Mouse (Mus musculus): Measurements from ENCODE around the gene Prkar2b. TPM values are rescaled to one million over a fixed set of nuclear protein-coding genes. Genes with fewer than 3 reads are reported as not detected.

Gene Prkar2b
- total RNA-seq, 4 experiments from 2014 or later, result 3.0 to 3.8 (median 3.4) TPM

GRCm38 (mm10) chr12:31969111-31969510, 92.0 kb downstream of the Prkar2b start:
- no peak for DNase-seq (ENCODE audit: low spot score)

DNA sequence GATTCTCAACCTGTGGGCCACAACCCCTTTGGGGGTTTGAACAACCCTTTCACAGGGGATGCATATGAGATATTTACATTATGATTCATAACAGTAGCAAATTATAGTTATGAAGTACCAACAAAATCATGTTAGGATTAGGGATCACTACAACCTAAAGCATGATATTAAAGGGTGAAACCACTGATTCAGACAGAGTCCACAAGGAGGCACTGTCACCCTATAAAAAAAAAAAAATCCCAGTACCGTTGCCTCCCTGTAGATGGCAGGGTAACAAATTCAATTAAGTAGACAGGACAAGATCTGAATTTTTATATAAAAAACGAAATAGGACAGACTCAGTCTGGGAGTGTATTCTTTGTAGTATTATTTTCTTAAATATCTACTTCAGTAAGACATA, 93.6 kb downstream of the Prkar2b start:
- peak; percentile 67 for DNase-seq (ENCODE audit: low spot score)

DNA sequence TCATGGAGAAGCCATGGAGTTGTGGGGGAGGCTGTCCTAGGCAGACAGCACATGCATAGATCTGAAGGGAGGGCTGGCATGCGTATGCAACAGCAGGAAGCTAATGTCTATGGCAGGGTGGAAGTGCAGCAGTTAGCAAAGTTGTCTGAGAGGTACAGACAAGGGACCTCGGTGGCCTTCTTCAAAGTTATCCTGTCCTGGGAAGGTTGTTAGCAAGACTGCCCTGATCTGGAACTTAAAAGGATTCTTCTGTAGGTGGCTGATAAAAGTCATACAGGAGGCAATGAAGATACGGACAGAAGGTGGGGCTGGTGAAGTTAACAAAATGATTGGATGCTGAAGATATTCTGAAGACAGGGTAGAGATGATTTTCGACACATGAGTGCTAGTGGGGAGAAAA, 94.7 kb downstream of the Prkar2b start:
- DNase-seq (ENCODE audit: low spot score), result no peak

GRCm38 (mm10) chr12:31965517-31966212, 95.4 kb downstream of the Prkar2b start:
- DNase-seq (ENCODE audit: low spot score), result no peak

GRCm38 (mm10) chr12:31964074-31964473, 97.0 kb downstream of the Prkar2b start:
- no peak for DNase-seq (ENCODE audit: low spot score)

- DNase-seq (ENCODE audit: low spot score), result no peak
These were observed 105.3 kb downstream of the Prkar2b start for GRCm38 (mm10) chr12:31955843-31956242.

GRCm38 (mm10) chr12:31950659-31951031, 110.5 kb downstream of the Prkar2b start:
- DNase-seq (ENCODE audit: low spot score), result no peak

DNA sequence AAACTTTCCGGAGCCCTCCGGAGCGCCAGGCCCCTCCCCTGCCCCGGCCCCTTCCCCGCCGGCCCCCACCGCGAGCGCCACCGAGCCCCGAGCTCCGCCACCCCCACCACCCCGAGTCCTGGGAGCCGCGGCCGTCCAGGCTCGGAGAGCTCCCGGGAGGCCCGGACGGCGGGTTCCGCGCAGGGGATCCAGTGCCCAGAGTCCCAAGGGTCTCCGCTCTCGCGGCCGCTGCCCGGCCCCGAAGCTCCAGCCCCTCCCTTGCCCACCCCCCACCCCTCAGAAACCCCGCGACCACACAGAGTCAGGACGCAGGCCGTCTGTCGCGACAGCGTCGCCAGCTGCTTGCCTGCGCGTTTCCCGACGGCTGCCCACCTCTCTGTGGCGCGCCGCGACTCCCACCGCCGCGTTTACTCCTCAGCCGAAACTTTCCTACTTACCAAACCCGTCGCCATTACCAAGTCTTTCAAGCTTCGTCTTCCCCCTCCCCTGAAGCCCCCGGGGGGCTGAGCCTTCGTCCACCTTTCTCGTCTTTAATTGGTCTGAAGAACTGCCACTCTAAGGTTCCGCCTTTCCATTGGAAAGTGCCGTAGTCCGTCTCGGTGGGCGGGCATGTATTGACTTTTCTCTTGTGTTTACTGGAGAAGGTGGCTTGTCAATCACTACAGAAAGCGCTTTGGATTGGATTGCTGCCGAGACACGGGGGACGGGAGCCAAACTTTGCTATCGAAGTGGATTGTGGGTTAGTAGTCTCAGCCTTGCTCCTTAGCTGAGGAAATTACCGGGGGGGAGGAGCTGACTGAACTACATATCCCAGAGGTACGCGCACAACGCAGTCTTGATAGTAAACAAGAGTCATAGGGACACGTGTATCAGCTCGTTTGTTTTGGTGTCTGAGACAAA, 111.1 kb downstream of the Prkar2b start, which contains the start of gene Hbp1:
Gene Hbp1 (minus strand): TSS at position 777 of the 900 bp plus-strand sequence.
- peak; percentile 100 for DNase-seq (ENCODE audit: low spot score)

- peak; percentile 90 for DNase-seq (ENCODE audit: low spot score)
These were observed 111.8 kb downstream of the Prkar2b start for GRCm38 (mm10) chr12:31949193-31949741.

DNA sequence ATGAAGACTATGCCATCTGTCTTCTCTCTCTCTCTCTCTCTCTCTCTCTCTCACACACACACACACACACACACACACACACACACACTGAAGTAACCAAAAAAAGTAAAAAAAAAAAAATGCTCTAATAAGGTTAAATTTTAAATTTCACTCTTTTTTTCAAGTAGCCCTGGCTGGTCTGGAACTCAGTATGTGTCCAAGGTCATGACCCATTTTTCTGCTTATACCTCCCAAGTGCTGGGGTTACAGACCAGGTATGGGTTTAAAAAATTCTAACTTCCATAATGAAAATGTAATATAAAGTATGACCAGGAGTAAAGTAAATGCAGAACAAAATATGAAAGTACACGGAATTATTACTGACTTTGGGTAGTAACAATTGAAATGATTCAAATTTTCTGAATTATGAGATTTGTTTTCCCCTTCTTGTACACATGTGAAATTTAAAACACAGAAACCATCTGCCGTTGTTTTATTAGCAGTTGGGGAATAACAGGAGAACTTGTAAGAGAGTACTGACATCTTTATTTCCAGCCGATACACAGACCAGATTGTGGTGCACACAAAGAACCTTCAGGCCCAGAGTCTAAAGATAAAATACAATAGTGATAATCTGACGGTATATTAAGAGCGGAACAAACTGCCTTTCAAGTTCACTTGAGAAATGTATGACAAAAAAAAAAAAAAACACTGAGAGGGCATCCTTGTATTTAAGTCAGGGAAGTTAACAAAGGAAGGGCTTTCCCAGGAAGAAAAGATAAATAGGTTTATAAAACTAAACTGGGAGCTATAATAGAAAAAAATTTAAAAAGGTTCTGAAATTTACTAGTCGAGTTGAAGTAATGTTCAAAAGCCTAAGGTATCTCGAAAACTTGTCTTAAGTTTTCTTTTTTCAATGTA, 112.7 kb downstream of the Prkar2b start:
- no peak for DNase-seq (ENCODE audit: low spot score)

DNA sequence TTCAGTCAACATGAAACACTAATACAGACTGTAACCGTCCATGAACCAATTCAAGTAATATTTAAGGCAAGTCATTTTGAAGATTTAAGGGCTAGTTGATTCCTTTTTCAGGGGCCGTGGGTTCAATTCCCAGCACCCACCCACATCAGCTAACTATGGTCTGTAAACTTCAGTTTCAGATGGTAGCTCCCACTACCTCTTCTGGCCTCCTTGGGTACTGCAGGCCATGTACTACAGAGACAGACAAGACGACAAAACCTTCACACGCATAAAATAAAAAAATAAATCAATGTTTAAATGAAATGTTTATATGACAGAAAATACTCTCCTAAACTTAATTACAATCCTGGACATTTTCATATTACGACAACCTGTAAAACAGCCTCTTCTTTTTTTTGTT, 113.6 kb downstream of the Prkar2b start:
- no peak for DNase-seq (ENCODE audit: low spot score)

DNA sequence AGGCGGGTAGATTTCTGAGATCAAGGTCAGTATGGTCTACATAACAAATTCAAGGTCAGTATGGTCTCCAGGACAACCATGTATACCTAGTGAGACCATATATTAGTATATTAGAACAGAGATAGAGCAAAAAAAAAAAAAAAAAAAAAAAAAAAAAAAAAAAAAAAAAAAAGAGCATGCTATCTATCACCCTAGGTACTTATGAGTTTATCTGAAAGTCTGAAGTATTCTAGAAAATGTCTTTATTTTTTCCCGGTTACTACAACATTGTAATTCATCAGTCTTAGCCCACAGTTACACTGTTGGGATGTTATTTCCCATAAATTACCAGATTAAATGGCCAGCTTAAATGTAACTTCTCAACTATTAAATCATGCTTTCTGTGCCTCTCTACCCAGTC, 116.7 kb downstream of the Prkar2b start:
- DNase-seq (ENCODE audit: low spot score), result no peak

DNA sequence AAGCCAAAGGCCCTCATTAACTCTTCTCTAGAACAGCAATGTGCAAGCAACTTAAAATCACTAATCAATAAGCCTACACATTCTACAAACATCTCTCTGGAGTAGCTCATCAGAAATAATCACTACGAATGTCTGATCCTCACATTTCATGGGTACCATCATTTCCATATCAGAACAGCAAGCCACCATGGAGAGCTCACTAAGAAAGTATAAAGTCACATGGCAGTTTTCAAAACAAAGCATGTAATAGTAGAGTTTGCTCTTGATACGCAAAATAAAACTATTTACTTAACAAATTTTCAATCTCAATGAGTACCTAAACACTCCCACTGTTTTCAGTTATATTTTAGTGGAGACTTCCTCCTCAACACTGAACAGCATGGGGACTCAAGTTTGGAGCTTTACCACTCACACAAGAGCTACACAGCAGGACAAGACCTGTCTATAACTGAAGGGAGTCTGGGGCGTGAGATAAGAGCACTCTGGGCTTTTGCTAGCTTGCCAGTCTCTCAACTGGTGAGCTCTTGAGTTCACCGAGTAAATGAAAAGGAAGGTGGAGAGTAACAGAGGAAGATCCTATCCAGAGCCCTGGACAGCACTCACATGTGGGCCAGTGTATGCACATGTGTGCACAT, 118.0 kb downstream of the Prkar2b start:
- no peak for DNase-seq (ENCODE audit: low spot score)

DNA sequence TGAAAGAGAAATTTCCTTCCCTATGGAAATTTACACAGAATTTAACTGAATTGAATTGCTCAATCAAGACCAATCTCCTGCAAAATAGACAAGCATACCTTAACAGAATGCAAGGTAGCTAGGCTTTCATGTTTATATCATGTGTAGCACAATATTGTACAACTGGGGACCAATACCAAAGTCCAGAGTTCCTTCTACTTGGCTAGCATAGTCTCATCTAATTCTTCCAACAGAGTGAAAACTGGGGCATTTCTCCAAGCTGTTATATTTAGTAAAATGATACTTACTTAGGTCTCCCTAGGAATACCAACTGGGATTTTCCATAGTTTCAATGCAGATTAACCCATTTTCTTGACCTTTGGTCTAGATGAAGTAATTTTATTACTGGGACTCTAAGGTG, 122.1 kb downstream of the Prkar2b start:
- no peak for DNase-seq (ENCODE audit: low spot score)

DNA sequence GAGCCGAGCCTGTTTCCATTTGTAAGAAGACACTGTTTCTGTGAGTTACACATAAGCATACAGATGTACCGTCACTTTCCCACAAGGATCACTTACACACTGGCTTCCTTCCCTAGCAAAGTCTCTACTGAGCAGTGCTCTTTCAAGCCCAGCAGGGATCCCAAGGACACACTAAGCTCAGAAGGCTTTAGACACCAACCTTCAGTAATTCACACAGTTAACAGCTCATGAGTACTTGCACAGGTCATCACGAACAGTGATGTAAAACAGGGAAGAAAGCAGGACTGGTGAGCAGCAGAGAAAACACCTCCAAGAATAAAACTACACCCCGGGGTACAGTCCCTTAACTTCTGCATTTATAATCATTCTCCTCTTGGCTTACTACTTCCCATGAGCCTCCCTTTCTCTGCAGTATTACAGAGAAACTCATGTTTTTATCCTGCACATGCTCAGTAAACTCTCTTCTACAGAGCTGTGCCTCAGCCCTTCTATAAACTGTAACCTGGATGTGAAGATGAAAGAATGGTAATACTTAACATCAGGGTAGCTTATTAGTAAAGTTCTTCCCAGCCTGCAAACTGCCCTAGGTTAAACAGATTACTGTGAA, 122.6 kb downstream of the Prkar2b start:
- DNase-seq (ENCODE audit: low spot score), result no peak

GRCm38 (mm10) chr12:31937613-31938012, 123.5 kb downstream of the Prkar2b start:
- no peak for DNase-seq (ENCODE audit: low spot score)

GRCm38 (mm10) chr12:31936657-31937300, 124.3 kb downstream of the Prkar2b start:
- no peak for DNase-seq (ENCODE audit: low spot score)

- DNase-seq (ENCODE audit: low spot score), result no peak
These were observed 129.3 kb downstream of the Prkar2b start for GRCm38 (mm10) chr12:31931818-31932217.

DNA sequence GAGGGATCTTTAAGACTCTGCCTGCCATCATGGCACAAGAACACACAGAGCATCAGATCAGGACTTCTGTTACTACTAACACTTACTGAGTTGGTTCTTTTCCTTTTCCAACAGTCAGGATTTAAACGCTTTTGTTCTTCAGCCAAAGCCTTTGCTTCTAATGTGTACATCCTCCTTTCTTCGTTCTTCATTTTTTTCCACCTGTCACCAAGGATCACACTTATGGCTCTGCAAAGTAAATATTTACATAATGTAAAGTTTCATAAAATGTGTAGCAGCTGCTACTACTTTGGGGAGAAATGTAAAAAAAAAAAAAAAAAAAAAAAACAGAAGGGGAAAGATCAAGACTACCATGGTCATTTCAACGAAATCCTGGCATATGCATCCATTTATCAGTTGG, 132.6 kb downstream of the Prkar2b start:
- DNase-seq (ENCODE audit: low spot score), result no peak

GRCm38 (mm10) chr12:31926661-31927061, 134.4 kb downstream of the Prkar2b start:
- peak; percentile 69 for DNase-seq (ENCODE audit: low spot score)

All from heart, adult 8-10 months (tissue).